Mouse (Mus musculus) midbrain, embryonic 16.5 days (tissue): ENCODE measurements around the gene Tmem184b. TPM values are rescaled to one million over a fixed set of nuclear protein-coding genes. Genes with fewer than 3 reads are reported as not detected.
A peak's percentile ranks its signal among the peaks of the same experiment; 100 is the strongest.

ENCODE experiments used
- ATAC-seq: fragments of 200-750 bp; cut with Nextera tagmentation; 2 replicates; pipeline ENCODE4 v1.8.0; 2017; ENCODE audit warnings: moderate TSS enrichment
- H3K27ac ChIP-seq: fragments of 300-500 bp; sonication (generic); 2 replicates; pipeline ENCODE4 v1.5.1; 2014; ENCODE audit warnings: mild to moderate bottlenecking, low read length, mixed read lengths
- H3K27me3 ChIP-seq: fragments of 300-500 bp; sonication (generic); 2 replicates; pipeline ENCODE4 v1.6.1; 2014; ENCODE audit warnings: low read depth, low read length, mixed read lengths; ENCODE audit not compliant: control insufficient read depth, insufficient read depth
- H3K36me3 ChIP-seq: fragments of 300-500 bp; sonication (generic); 2 replicates; pipeline ENCODE4 v1.6.1; 2014; ENCODE audit warnings: mild to moderate bottlenecking, low read length, moderate library complexity, mixed read lengths; ENCODE audit not compliant: control insufficient read depth, insufficient read depth
- H3K4me1 ChIP-seq: fragments of 300-500 bp; sonication (generic); 2 replicates; pipeline ENCODE4 v1.6.1; 2014; ENCODE audit warnings: mild to moderate bottlenecking, low read length, mixed read lengths; ENCODE audit not compliant: control insufficient read depth, insufficient read depth
- H3K4me2 ChIP-seq: fragments of 300-500 bp; sonication (generic); 2 replicates; pipeline ENCODE4 v1.6.1; 2014; ENCODE audit warnings: mild to moderate bottlenecking, low read length, mixed read lengths
- H3K4me3 ChIP-seq: fragments of 300-500 bp; sonication (generic); 2 replicates; pipeline ENCODE4 v1.5.1; 2014; ENCODE audit warnings: low read depth, mild to moderate bottlenecking, low read length, moderate library complexity, mixed read lengths
- H3K9ac ChIP-seq: fragments of 300-500 bp; sonication (generic); 2 replicates; pipeline ENCODE4 v1.6.1; 2014; ENCODE audit warnings: low read depth, low read length, mixed read lengths
- H3K9me3 ChIP-seq: fragments of 300-500 bp; sonication (generic); replicated peaks from 2 replicates; pipeline ENCODE4 v1.6.1; 2014; ENCODE audit warnings: mild to moderate bottlenecking, low read length, mixed read lengths; ENCODE audit not compliant: control insufficient read depth, poor library complexity, severe bottlenecking
- WGBS: fragments of 180-500 bp; shearing (Covaris S2); extraction: QIAGEN DNeasy Blood & Tissue Kit; methylation state at CpG from one replicate; pipeline ENCODE4 v1.1.7; 2014; 5-methylcytosine and 5-hydroxymethylcytosine counted together
- polyA plus RNA-seq: library from polyadenylated mRNA; unstranded; fragments of >200 nt; fragmentation: Nextera tagmentation; extraction: Ambion mirVana; gene quantifications from 2 replicates; pipeline ENCODE4 v1.2.1, GENCODE M21; 2015

Gene Tmem184b
- polyA plus RNA-seq, 1 experiment from 2014 or later, result 42.5 TPM

- Histone ChIP-seq H3K9ac (no peak overlapping the region), H3K36me3 (peaks cover 8% of the 10 kb centered on the region), H3K9me3 (no peaks in the 10 kb centered on the region), H3K4me2 (peak overlapping the region; percentile 99), H3K4me3 (peak overlapping the region; percentile 49), H3K27me3 (peaks cover 12% of the 10 kb centered on the region), H3K4me1 (peaks cover 11% of the 10 kb centered on the region; the same call in 1 of the 2 replicates), H3K27ac (no peak overlapping the region)
- WGBS, result 30% methylated on average over 12 of the region's 12 CpGs
- no peak for ATAC-seq
These were observed 45.2 kb downstream of the Tmem184b start for GRCm38 (mm10) chr15:79357974-79358690.

- WGBS, result under 1% methylated on average over 67 of the region's 77 CpGs
- H3K36me3 ChIP-seq, result peaks cover 4% of the 10 kb centered on the region
- ATAC-seq, result peak; percentile 67
- H3K4me1 ChIP-seq, result peaks cover 11% of the 10 kb centered on the region; the same call in 1 of the 2 replicates
- H3K4me2 ChIP-seq, result peak overlapping the region; percentile 99
- peak overlapping the region; percentile 49 for H3K4me3 ChIP-seq
- H3K9me3 ChIP-seq, result no peaks in the 10 kb centered on the region
- no peak overlapping the region for H3K27ac ChIP-seq
- peaks cover 12% of the 10 kb centered on the region for H3K27me3 ChIP-seq
- H3K9ac ChIP-seq, result peak overlapping the region; percentile 63
These were observed 46.1 kb downstream of the Tmem184b start for GRCm38 (mm10) chr15:79357036-79357911.

- H3K27me3 ChIP-seq, result peaks cover 12% of the 10 kb centered on the region
- no peaks in the 10 kb centered on the region for H3K9me3 ChIP-seq
- no peaks in the 10 kb centered on the region for H3K36me3 ChIP-seq
- H3K27ac ChIP-seq, result no peak overlapping the region
- H3K9ac ChIP-seq, result no peak overlapping the region
- no peak for ATAC-seq
- WGBS, result 82% methylated on average over 8 of the region's 8 CpGs
- peaks cover 11% of the 10 kb centered on the region; the same call in 1 of the 2 replicates for H3K4me1 ChIP-seq
- H3K4me3 ChIP-seq, result peak overlapping the region; percentile 49; the same call in 1 of the 2 replicates
- H3K4me2 ChIP-seq, result peak overlapping the region; percentile 99
These were observed 46.9 kb downstream of the Tmem184b start for GRCm38 (mm10) chr15:79356481-79356880.

GRCm38 (mm10) chr15:79354619-79355018, 48.8 kb downstream of the Tmem184b start:
- H3K9ac ChIP-seq, result no peak overlapping the region
- H3K4me3 ChIP-seq, result no peak overlapping the region
- ATAC-seq, result no peak
- no peak overlapping the region for H3K27ac ChIP-seq
- H3K4me2 ChIP-seq, result no peak overlapping the region
- no peaks in the 10 kb centered on the region for H3K36me3 ChIP-seq
- no peaks in the 10 kb centered on the region for H3K9me3 ChIP-seq
- 80% methylated on average over 4 of the region's 4 CpGs for WGBS
- H3K4me1 ChIP-seq, result peaks cover 11% of the 10 kb centered on the region; the same call in 1 of the 2 replicates
- H3K27me3 ChIP-seq, result peaks cover 12% of the 10 kb centered on the region

- Histone ChIP-seq H3K36me3 (no peaks in the 10 kb centered on the region), H3K4me1 (peaks cover 12% of the 10 kb centered on the region; the same call in 1 of the 2 replicates), H3K27ac (no peak overlapping the region), H3K4me3 (no peak overlapping the region), H3K27me3 (peaks cover 16% of the 10 kb centered on the region), H3K9me3 (no peaks in the 10 kb centered on the region), H3K4me2 (no peak overlapping the region), H3K9ac (no peak overlapping the region)
- no peak for ATAC-seq
- WGBS, result 90% methylated on average over 5 of the region's 5 CpGs
These were observed 49.6 kb downstream of the Tmem184b start for GRCm38 (mm10) chr15:79353690-79354305.

- Histone ChIP-seq H3K4me1 (peaks cover 17% of the 10 kb centered on the region), H3K27ac (no peak overlapping the region), H3K4me3 (no peak overlapping the region), H3K9me3 (no peaks in the 10 kb centered on the region), H3K4me2 (no peak overlapping the region), H3K36me3 (no peaks in the 10 kb centered on the region), H3K9ac (no peak overlapping the region), H3K27me3 (peaks cover 18% of the 10 kb centered on the region)
- WGBS, result 87% methylated on average over 6 of the region's 6 CpGs
- ATAC-seq, result no peak
These were observed 50.9 kb downstream of the Tmem184b start for GRCm38 (mm10) chr15:79352479-79352878.

GRCm38 (mm10) chr15:79351331-79351767, 52.0 kb downstream of the Tmem184b start:
- WGBS, result 38% methylated on average over 15 of the region's 15 CpGs
- Histone ChIP-seq H3K9ac (no peak overlapping the region), H3K4me2 (no peak overlapping the region), H3K4me3 (no peak overlapping the region), H3K27me3 (peaks cover 14% of the 10 kb centered on the region), H3K27ac (no peak overlapping the region), H3K36me3 (no peaks in the 10 kb centered on the region), H3K4me1 (peaks cover 8% of the 10 kb centered on the region), H3K9me3 (no peaks in the 10 kb centered on the region)
- ATAC-seq, result no peak

GRCm38 (mm10) chr15:79350866-79351265, 52.5 kb downstream of the Tmem184b start:
- H3K36me3 ChIP-seq, result no peaks in the 10 kb centered on the region
- peaks cover 8% of the 10 kb centered on the region for H3K4me1 ChIP-seq
- H3K4me3 ChIP-seq, result no peak overlapping the region
- 92% methylated on average over 4 of the region's 4 CpGs for WGBS
- peaks cover 9% of the 10 kb centered on the region for H3K27me3 ChIP-seq
- H3K9me3 ChIP-seq, result no peaks in the 10 kb centered on the region
- no peak overlapping the region for H3K4me2 ChIP-seq
- no peak for ATAC-seq
- no peak overlapping the region for H3K27ac ChIP-seq
- no peak overlapping the region for H3K9ac ChIP-seq
